In genomic region chr9:62782976-62783781, GRCm38 (mm10) we compare ENCODE assay signal across 8 mouse cellular contexts. TPM values are rescaled to one million over a fixed set of nuclear protein-coding genes. Genes with fewer than 3 reads are reported as not detected.
DNase-seq lines count a peak whose midpoint lies in the region; ATAC-seq lines count a peak whose summit lies in the region.
"Had no signal": no experiment of that assay in that cellular context is flagged by ENCODE, and none has a peak within 500 bp of the region (broad histone marks: within the 10 kb centered on the region; RNA-seq: fewer than 3 reads in every experiment).

No protein-coding gene starts in this region.

- ATAC-seq in hindbrain, embryonic 11.5 days (ENCODE audit: low FRiP score): peak; percentile 65
- peak; percentile 92 for ATAC-seq in neural tube, embryonic 15.5 days (ENCODE audit: low FRiP score)

- peak; percentile 18 for DNase-seq in thymus, postnatal 14 days
- DNase-seq in thymus, postnatal 36 days: no peak
- peak; percentile 20 to 47 for DNase-seq in cerebellum, postnatal 36 days
- peak; percentile 81 for DNase-seq in hindbrain, embryonic 11.5 days (ENCODE audit: low spot score)
- peak; percentile 65 for DNase-seq in left cerebral cortex, postnatal 4 days
- DNase-seq in urinary bladder, adult 2 months (ENCODE audit: low spot score): no peak

- no peaks in the 10 kb centered on the region for H3K36me3 ChIP-seq in hindbrain, embryonic 11.5 days (ENCODE audit: control insufficient read depth, insufficient read depth, low read length)
- no peaks in the 10 kb centered on the region for H3K36me3 ChIP-seq in neural tube, embryonic 15.5 days

- H3K4me1 ChIP-seq in hindbrain, embryonic 11.5 days (replicated peaks; ENCODE audit: control insufficient read depth, insufficient read depth, low read length): peaks cover 3% of the 10 kb centered on the region; the same call in 1 of the 2 replicates
- peaks cover 24% of the 10 kb centered on the region for H3K4me1 ChIP-seq in neural tube, embryonic 15.5 days

- no peak overlapping the region for H3K4me2 ChIP-seq in hindbrain, embryonic 11.5 days (replicated peaks; ENCODE audit: low read depth, low read length)
- peak overlapping the region; percentile 42 for H3K4me2 ChIP-seq in neural tube, embryonic 15.5 days

- H3K9ac ChIP-seq in hindbrain, embryonic 11.5 days (ENCODE audit: low read depth, low read length): no peak overlapping the region
- H3K9ac ChIP-seq in neural tube, embryonic 15.5 days (replicated peaks): peak overlapping the region; percentile 21; the same call in 1 of the 2 replicates

- no peaks in the 10 kb centered on the region for H3K9me3 ChIP-seq in hindbrain, embryonic 11.5 days (ENCODE audit: control insufficient read depth, low read length)
- H3K9me3 ChIP-seq in neural tube, embryonic 15.5 days (replicated peaks): no peaks in the 10 kb centered on the region

- no peak overlapping the region for H3K27ac ChIP-seq in hindbrain, embryonic 11.5 days (ENCODE audit: low read depth, low read length)
- peak overlapping the region; percentile 80 for H3K27ac ChIP-seq in neural tube, embryonic 15.5 days (replicated peaks)

- H3K4me3 ChIP-seq in hindbrain, embryonic 11.5 days (ENCODE audit: low read depth, low read length): no peak overlapping the region
- H3K4me3 ChIP-seq in neural tube, embryonic 15.5 days (replicated peaks): 0 out of 2 replicates have a peak overlapping the region, but pooled peaks have one; percentile 1
- H3K4me3 ChIP-seq: erythroblast, embryonic 14.5 days had no signal

- intact Hi-C loops in left cerebral cortex, postnatal 4 days (cut with DNase I): no loop called here

- no peaks in the 10 kb centered on the region for H3K27me3 ChIP-seq in hindbrain, embryonic 11.5 days (ENCODE audit: control insufficient read depth, insufficient read depth, low read length)
- H3K27me3 ChIP-seq in neural tube, embryonic 15.5 days (replicated peaks): no peaks in the 10 kb centered on the region

- 37% methylated on average over 16 of the region's 16 CpGs for WGBS in hindbrain, embryonic 11.5 days
- WGBS in neural tube, embryonic 15.5 days: 32% methylated on average over 16 of the region's 16 CpGs

RNA-seq across cellular contexts. Expression of gene Fem1b, which starts 28.6 kb away (rescaled TPM):
- 46.9 and 53.7 TPM in 2 replicates for polyA plus RNA-seq in hindbrain, embryonic 11.5 days (2014; fragmentation: Nextera tagmentation; extraction: Ambion mirVana)
- total RNA-seq in left cerebral cortex, postnatal 4 days (2021): 100 to 1,000 TPM; 126 to 127 TPM
- 39.8 and 45.4 TPM in 2 replicates for polyA plus RNA-seq in neural tube, embryonic 15.5 days (2015; fragmentation: Nextera tagmentation; extraction: Ambion mirVana)
- 12.6 and 15.2 TPM in 2 replicates for polyA plus RNA-seq in urinary bladder, adult 2 months (2012; rRNA removed)

RNA-seq across cellular contexts. Expression of gene Cln6, which starts 55.4 kb away (rescaled TPM):
- 7.9 and 8.5 TPM in 2 replicates for polyA plus RNA-seq in hindbrain, embryonic 11.5 days (2014; fragmentation: Nextera tagmentation; extraction: Ambion mirVana)
- 1 to 10 TPM; 7.1 to 9.0 TPM for total RNA-seq in left cerebral cortex, postnatal 4 days (2021)
- polyA plus RNA-seq in neural tube, embryonic 15.5 days (2015; fragmentation: Nextera tagmentation; extraction: Ambion mirVana): 5.7 and 10.5 TPM in 2 replicates
- 26.5 and 33.1 TPM in 2 replicates for polyA plus RNA-seq in urinary bladder, adult 2 months (2012; rRNA removed)

Comparison
In these comparisons a context has a peak if more than half of its experiments do, and no peak if none do; other contexts are left out.
1. DNase-seq: peak in thymus, postnatal 14 days (single experiment), cerebellum, postnatal 36 days (2 of 2), hindbrain, embryonic 11.5 days (single experiment) and left cerebral cortex, postnatal 4 days (single experiment); none in thymus, postnatal 36 days (0 of 2) and urinary bladder, adult 2 months (single experiment).